Mouse (Mus musculus) gastrocnemius, adult 18-20 months (tissue): ENCODE measurements around the gene Sfta2. TPM values are rescaled to one million over a fixed set of nuclear protein-coding genes. Genes with fewer than 3 reads are reported as not detected.

Experiments
- DNase-seq: peaks from one replicate; pipeline ENCODE4 v3.0.0; 2021; ENCODE audit warnings: low spot score
- long read RNA-seq, 2 experiments: library from polyadenylated mRNA; stranded (forward); transcript quantifications; one replicate each; pipeline ENCODE4 v2.0.0; 2021
- total RNA-seq, 2 experiments: library from RNA; stranded (reverse); gene quantifications; 2 replicates each; pipeline ENCODE4 v1.2.3; 2021

The Sfta2 gene
- total RNA-seq, result not detected
- long read RNA-seq, experiment 1, partial matches to known transcripts, result 0 of 1 reads
- long read RNA-seq, experiment 1, other reads (novel, unspliced or antisense), result 1 of 1 reads
- long read RNA-seq, experiment 2, result 0 reads

GRCm38 (mm10) chr17:35601249-35601648 is at the start of gene Sfta2:
TSS of gene Sfta2 (plus strand) at chr17:35601549.
- no peak for DNase-seq

GRCm38 (mm10) chr17:35551881-35552414 is 49.4 kb upstream of the Sfta2 start, which contains the start of gene Cdsn:
TSS of gene Cdsn (plus strand) at chr17:35552128.
- no peak for DNase-seq

GRCm38 (mm10) chr17:35554321-35554720 is 47.0 kb upstream of the Sfta2 start:
- DNase-seq, result no peak

- DNase-seq, result no peak
Measured at GRCm38 (mm10) chr17:35554761-35555397, 46.5 kb upstream of the Sfta2 start.

- no peak for DNase-seq
Measured at GRCm38 (mm10) chr17:35556186-35556765, 45.1 kb upstream of the Sfta2 start.

- no peak for DNase-seq
Measured at GRCm38 (mm10) chr17:35556812-35557211, 44.5 kb upstream of the Sfta2 start.

- DNase-seq, result no peak
Measured at GRCm38 (mm10) chr17:35557351-35557750, 44.0 kb upstream of the Sfta2 start.

- no peak for DNase-seq
Measured at GRCm38 (mm10) chr17:35558216-35558615, 43.1 kb upstream of the Sfta2 start.

GRCm38 (mm10) chr17:35567150-35567549 is 34.2 kb upstream of the Sfta2 start, which contains the start of gene 2300002M23Rik:
TSS of gene 2300002M23Rik (plus strand) at chr17:35567450.
- no peak for DNase-seq

- no peak for DNase-seq
Measured at GRCm38 (mm10) chr17:35567767-35568166, 33.6 kb upstream of the Sfta2 start.

GRCm38 (mm10) chr17:35569091-35569944 is 32.0 kb upstream of the Sfta2 start:
- DNase-seq, result no peak

- DNase-seq, result no peak
Measured at GRCm38 (mm10) chr17:35570836-35571235, 30.5 kb upstream of the Sfta2 start.

GRCm38 (mm10) chr17:35571477-35571876 is 29.9 kb upstream of the Sfta2 start:
- no peak for DNase-seq

- peak; percentile 80 for DNase-seq
Measured at GRCm38 (mm10) chr17:35578211-35578610, 23.1 kb upstream of the Sfta2 start.

GRCm38 (mm10) chr17:35582900-35583299 is 18.4 kb upstream of the Sfta2 start:
- no peak for DNase-seq

- peak; percentile 64 for DNase-seq
Measured at GRCm38 (mm10) chr17:35584330-35584937, 16.9 kb upstream of the Sfta2 start.

- DNase-seq, result no peak
Measured at GRCm38 (mm10) chr17:35587291-35587690, 14.1 kb upstream of the Sfta2 start.

GRCm38 (mm10) chr17:35588387-35588786 is 13.0 kb upstream of the Sfta2 start:
- no peak for DNase-seq

GRCm38 (mm10) chr17:35590410-35591218 is 10.7 kb upstream of the Sfta2 start:
- DNase-seq, result peak; percentile 74

- DNase-seq, result no peak
Measured at GRCm38 (mm10) chr17:35591219-35591578, 10.2 kb upstream of the Sfta2 start.

GRCm38 (mm10) chr17:35591731-35592130 is 9.6 kb upstream of the Sfta2 start:
- no peak for DNase-seq
